Mouse (Mus musculus) lung, adult 2 months (tissue): ENCODE measurements at regions not wholly inside any gene's neighbourhood (a gene's known extent, or its start where the extent isn't known, plus 50 kb on each side); places are given as distances from the start of the nearest gene placed in this dataset.

Experiments
- CTCF ChIP-seq: fragments of 200-500 bp; IDR thresholded peaks from 2 replicates; pipeline ENCODE4 v1.5.1; 2011; ENCODE audit warnings: mild to moderate bottlenecking, low read length, control low read depth; ENCODE audit not compliant: insufficient read depth
- POLR2A ChIP-seq: fragments of 200-500 bp; IDR thresholded peaks from 2 replicates; pipeline ENCODE4 v1.6.1; 2011; ENCODE audit warnings: low read depth, mild to moderate bottlenecking, control low read depth, low read length, borderline replicate concordance; ENCODE audit errors: extremely low read depth

GRCm38 (mm10) chr3:103472598-103472997 lies 102.4 kb upstream of the Syt6 start:
- no peak for TF ChIP-seq CTCF
- no peak for TF ChIP-seq POLR2A
